Mouse (Mus musculus) spleen, adult 2 months (tissue): Measurements from ENCODE around the gene Neurl4.

ENCODE experiments used
- CTCF ChIP-seq: fragments of 200-500 bp; IDR thresholded peaks from 2 replicates; pipeline ENCODE4 v1.5.1; 2011; ENCODE audit warnings: mild to moderate bottlenecking, inconsistent platforms; ENCODE audit not compliant: insufficient read depth, insufficient read length, insufficient replicate concordance; ENCODE audit errors: extremely low read depth
- POLR2A ChIP-seq: fragments of 200-500 bp; IDR thresholded peaks from 2 replicates; pipeline ENCODE4 v1.6.1; 2011; ENCODE audit warnings: low read depth, low read length, inconsistent platforms

- TF ChIP-seq CTCF = no peak
- TF ChIP-seq POLR2A = no peak
Observed at GRCm38 (mm10) chr11:69884663-69885062, 16.2 kb upstream of the Neurl4 start.
